Mouse (Mus musculus) large intestine, adult 2 months (tissue): Measurements from ENCODE around the gene Sh3gl1. TPM values are rescaled to one million over a fixed set of nuclear protein-coding genes. Genes with fewer than 3 reads are reported as not detected.

ENCODE experiments used
- polyA plus RNA-seq: library from polyadenylated mRNA; depleted of rRNA; stranded (reverse); fragments of >200 nt; gene quantifications from 2 replicates; pipeline ENCODE4 v1.2.3, GENCODE M21; 2012; rRNA removed

The Sh3gl1 gene
- polyA plus RNA-seq, 1 experiment: 56.9 TPM

Other genes with a start within 250 kb of the Sh3gl1 start
- 0.35 and 0.56 TPM in 2 replicates for gene Zfp119a, start 157.7 kb downstream of the Sh3gl1 start, polyA plus RNA-seq
- 0.89 and 1.3 TPM in 2 replicates for gene Zfp959, start 144.5 kb downstream of the Sh3gl1 start, polyA plus RNA-seq
- 0.45 and 0.60 TPM in 2 replicates for gene Zfp119b, start 87.1 kb downstream of the Sh3gl1 start, polyA plus RNA-seq
- 5.6 and 7.3 TPM in 2 replicates for gene Ebi3, start 84.0 kb downstream of the Sh3gl1 start, polyA plus RNA-seq
- 5.8 and 7.2 TPM in 2 replicates for gene Yju2, start 77.5 kb downstream of the Sh3gl1 start, polyA plus RNA-seq
- 1.6 and 1.7 TPM in 2 replicates for gene Shd, start 66.2 kb downstream of the Sh3gl1 start, polyA plus RNA-seq
- 1.3 and 2.3 TPM in 2 replicates for gene Fsd1, start 50.1 kb downstream of the Sh3gl1 start, polyA plus RNA-seq
- gene Stap2, start 31.1 kb downstream of the Sh3gl1 start, polyA plus RNA-seq: 174 and 242 TPM in 2 replicates
- gene Mpnd, start 30.9 kb downstream of the Sh3gl1 start, polyA plus RNA-seq: 177 and 217 TPM in 2 replicates
- 6.9 and 7.0 TPM in 2 replicates for gene Chaf1a, start 3.8 kb upstream of the Sh3gl1 start, polyA plus RNA-seq
- 51.6 and 65.0 TPM in 2 replicates for gene Ubxn6, start 38.4 kb upstream of the Sh3gl1 start, polyA plus RNA-seq
- 22.2 and 26.6 TPM in 2 replicates for gene Hdgfl2, start 43.0 kb upstream of the Sh3gl1 start, polyA plus RNA-seq
- gene Plin4, start 73.2 kb upstream of the Sh3gl1 start, polyA plus RNA-seq: 12.9 and 18.1 TPM in 2 replicates
- gene Plin5, start 81.0 kb upstream of the Sh3gl1 start, polyA plus RNA-seq: 0.27 and 0.49 TPM in 2 replicates
- gene Lrg1, start 85.4 kb upstream of the Sh3gl1 start, polyA plus RNA-seq: 13.0 and 29.5 TPM in 2 replicates
- gene Sema6b, start 103.7 kb upstream of the Sh3gl1 start, polyA plus RNA-seq: 3.3 and 3.5 TPM in 2 replicates
- 11.3 and 13.6 TPM in 2 replicates for gene Tnfaip8l1, start 125.8 kb upstream of the Sh3gl1 start, polyA plus RNA-seq
- gene Mydgf, start 147.3 kb upstream of the Sh3gl1 start, polyA plus RNA-seq: 112 and 113 TPM in 2 replicates
- gene Dpp9, start 182.3 kb upstream of the Sh3gl1 start, polyA plus RNA-seq: 33.6 and 42.8 TPM in 2 replicates
- gene Fem1a, start 220.2 kb upstream of the Sh3gl1 start, polyA plus RNA-seq: 15.2 and 19.1 TPM in 2 replicates
- 45.4 and 61.3 TPM in 2 replicates for gene Ticam1, start 240.2 kb upstream of the Sh3gl1 start, polyA plus RNA-seq